In the genomic region with DNA sequence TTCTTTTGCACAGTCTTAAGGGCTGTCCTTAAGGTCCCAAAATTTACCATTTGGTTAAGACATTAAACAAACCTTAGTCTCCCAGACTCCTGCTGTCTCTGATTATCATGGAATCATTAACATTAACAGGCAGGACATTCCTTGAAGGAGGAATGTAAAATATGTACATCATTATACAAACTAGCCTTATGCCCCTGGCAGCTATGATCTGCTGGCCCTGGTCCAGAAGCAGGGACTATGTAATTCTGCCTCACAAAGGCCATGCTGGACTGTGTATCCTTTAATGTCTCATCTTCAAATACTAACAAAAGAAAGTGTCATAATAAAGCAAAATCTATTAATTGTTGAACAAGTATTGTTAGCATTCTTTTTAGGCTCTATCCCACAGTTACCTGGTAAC, we compare ENCODE assay signal across 7 mouse cellular contexts.
"Had no signal": no experiment of that assay in that cellular context is flagged by ENCODE, and none has a peak within 500 bp of the region (broad histone marks: within the 10 kb centered on the region; RNA-seq: fewer than 3 reads in every experiment).

No protein-coding gene starts in this region.

- ATAC-seq: liver, embryonic 12.5 days had no signal

- DNase-seq: kidney, adult 2 months; lung, postnatal 36 days; midbrain, embryonic 14.5 days; right cerebral cortex, adult 18-20 months; right cerebral cortex, postnatal 25 days; thymus, postnatal 36 days had no signal
